Mouse (Mus musculus) left cerebral cortex, adult 2 months (tissue): Measurements from ENCODE around the gene Rai14. TPM values are rescaled to one million over a fixed set of nuclear protein-coding genes. Genes with fewer than 3 reads are reported as not detected.
A peak's percentile ranks its signal among the peaks of the same experiment; 100 is the strongest.

Experiments used
- DNase-seq, 2 experiments: peaks; one replicate each; pipeline ENCODE4 v3.0.0; 2021 to 2022; ENCODE audit warnings: low spot score in 2 of 2, mixed read lengths in 1 of 2; ENCODE audit errors: extremely low spot score in 1 of 2
- H3K27ac ChIP-seq: fragments of 200-600 bp; 2 replicates; pipeline ENCODE4 v1.8.1; 2022
- H3K4me3 ChIP-seq: fragments of 200-600 bp; 2 replicates; pipeline ENCODE4 v1.8.1; 2022
- CTCF ChIP-seq: fragments of 200-600 bp; IDR thresholded peaks from 2 replicates; pipeline ENCODE4 v1.8.1; 2022; ENCODE audit warnings: antibody characterized with exemption, mild to moderate bottlenecking, moderate library complexity
- intact Hi-C: fragments of 180-260 bp; cut with DNase I; formaldehyde crosslinking; loops from one replicate; pipeline ENCODE4 v1.15.1; 2025
- total RNA-seq, 2 experiments: library from RNA; stranded (reverse); gene quantifications; 2 replicates each; pipeline ENCODE4 v1.2.3; 2021

Gene Rai14
- total RNA-seq, 2 experiments from 2014 or later: 8.9 to 12.5 TPM

GRCm38 (mm10) chr15:10636844-10637243 lies 77.6 kb downstream of the Rai14 start:
- no peak for TF ChIP-seq CTCF
- H3K27ac ChIP-seq: no peak overlapping the region

GRCm38 (mm10) chr15:10635121-10635520 lies 79.3 kb downstream of the Rai14 start:
- no peak for TF ChIP-seq CTCF
- DNase-seq: no peak
- intact Hi-C loops: no loop called here
- Histone ChIP-seq H3K4me3 (no peak overlapping the region), H3K27ac (no peak overlapping the region)

More at GRCm38 (mm10) chr15:10636844-10637243, 77.6 kb downstream of the Rai14 start:
- intact Hi-C loops: no loop called here
- no peak overlapping the region for H3K4me3 ChIP-seq
- DNase-seq: no peak

GRCm38 (mm10) chr15:10634176-10634575 lies 80.2 kb downstream of the Rai14 start:
- no peak overlapping the region for H3K4me3 ChIP-seq
- no peak for TF ChIP-seq CTCF
- DNase-seq: no peak
- intact Hi-C loops: no loop called here
- no peak overlapping the region for H3K27ac ChIP-seq

GRCm38 (mm10) chr15:10633381-10633780 lies 81.0 kb downstream of the Rai14 start:
- intact Hi-C loops: no loop called here
- TF ChIP-seq CTCF: no peak
- Histone ChIP-seq H3K27ac (no peak overlapping the region), H3K4me3 (no peak overlapping the region)
- no peak for DNase-seq

- Histone ChIP-seq H3K27ac (no peak overlapping the region), H3K4me3 (no peak overlapping the region)
- no peak for DNase-seq
- no peak for TF ChIP-seq CTCF
- intact Hi-C loops: no loop called here
Measured at GRCm38 (mm10) chr15:10632581-10632980, 81.8 kb downstream of the Rai14 start.

- Histone ChIP-seq H3K4me3 (no peak overlapping the region), H3K27ac (no peak overlapping the region)
- TF ChIP-seq CTCF: no peak
- no peak for DNase-seq
- intact Hi-C loops: no loop called here
Measured at GRCm38 (mm10) chr15:10632060-10632459, 82.4 kb downstream of the Rai14 start.

GRCm38 (mm10) chr15:10631541-10631940 lies 82.9 kb downstream of the Rai14 start:
- H3K4me3 ChIP-seq: no peak overlapping the region
- intact Hi-C loops: no loop called here
- H3K27ac ChIP-seq: no peak overlapping the region
- TF ChIP-seq CTCF: no peak
- DNase-seq: no peak

- intact Hi-C loops: no loop called here
Measured at GRCm38 (mm10) chr15:10628980-10629346, 85.5 kb downstream of the Rai14 start.

GRCm38 (mm10) chr15:10628131-10628979 lies 86.1 kb downstream of the Rai14 start:
- DNase-seq: no peak
- no peak overlapping the region for H3K4me3 ChIP-seq
- TF ChIP-seq CTCF: no peak
- intact Hi-C loops: no loop called here
- H3K27ac ChIP-seq: no peak overlapping the region

More at GRCm38 (mm10) chr15:10628980-10629346, 85.5 kb downstream of the Rai14 start:
- DNase-seq: no peak
- no peak overlapping the region for H3K27ac ChIP-seq
- H3K4me3 ChIP-seq: no peak overlapping the region
- no peak for TF ChIP-seq CTCF

- TF ChIP-seq CTCF: no peak
- Histone ChIP-seq H3K27ac (no peak overlapping the region), H3K4me3 (no peak overlapping the region)
- intact Hi-C loops: no loop called here
- DNase-seq: no peak
Measured at GRCm38 (mm10) chr15:10623571-10624227, 90.7 kb downstream of the Rai14 start.

GRCm38 (mm10) chr15:10621194-10621593 lies 93.2 kb downstream of the Rai14 start:
- TF ChIP-seq CTCF: peak; percentile 25

GRCm38 (mm10) chr15:10619678-10620077 lies 94.7 kb downstream of the Rai14 start:
- no peak for DNase-seq
- intact Hi-C loops: no loop called here
- Histone ChIP-seq H3K27ac (no peak overlapping the region), H3K4me3 (no peak overlapping the region)
- no peak for TF ChIP-seq CTCF

More at GRCm38 (mm10) chr15:10621194-10621593, 93.2 kb downstream of the Rai14 start:
- intact Hi-C loops: loop anchor here (1.0 kb wide), 1 partner anchor 219 kb away; no protein-coding TSS in a partner anchor
- DNase-seq: peak; percentile 13 to 42
- H3K4me3 ChIP-seq: no peak overlapping the region
- no peak overlapping the region for H3K27ac ChIP-seq

GRCm38 (mm10) chr15:10618276-10618675 lies 96.1 kb downstream of the Rai14 start:
- Histone ChIP-seq H3K27ac (no peak overlapping the region), H3K4me3 (no peak overlapping the region)
- DNase-seq: no peak
- intact Hi-C loops: no loop called here
- TF ChIP-seq CTCF: peak; percentile 35
